Mouse (Mus musculus): ENCODE results near the gene Vmn2r114. TPM values are rescaled to one million over a fixed set of nuclear protein-coding genes. Genes with fewer than 3 reads are reported as not detected.
"Not testable (repeated sequence)": the region's sequence is repeated elsewhere in the genome, so short reads cannot be mapped to it uniquely, and the experiment has no call there.

Vmn2r114 gene
- polyA plus RNA-seq (2015; fragmentation: Nextera tagmentation; extraction: Ambion mirVana), result not detected in 2 replicates

DNA sequence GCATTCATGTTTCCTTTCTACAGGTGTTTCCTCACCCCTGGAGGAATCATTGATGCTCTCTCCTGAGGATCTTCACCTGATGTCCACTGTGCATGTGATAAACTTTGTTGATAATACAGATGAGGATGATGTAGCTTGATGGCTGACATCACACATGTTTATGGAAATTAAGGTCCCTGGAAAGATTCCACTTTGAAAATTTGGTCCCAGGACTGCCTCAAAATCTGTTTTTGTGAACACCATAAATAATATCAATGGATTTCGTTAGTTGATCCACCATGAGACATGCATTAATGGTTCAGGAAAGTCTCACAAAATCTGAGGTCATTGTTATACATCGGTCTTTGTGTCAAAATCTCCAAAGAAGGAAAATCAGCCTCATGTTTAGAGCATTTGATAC, at the start of gene Vmn2r114:
TSS of gene Vmn2r114 (minus strand) at position 101 of the 400 bp plus-strand sequence.
- not testable (repeated sequence) for H3K27me3 ChIP-seq (ENCODE audit: insufficient read depth, low read length); H3K4me3 ChIP-seq (ENCODE audit: low read depth, low read length); DNase-seq; H3K4me2 ChIP-seq (ENCODE audit: low read depth, low read length); H3K9ac ChIP-seq (replicated peaks); H3K27ac ChIP-seq (ENCODE audit: low read depth); H3K9me3 ChIP-seq (ENCODE audit: low read length); H3K4me1 ChIP-seq (ENCODE audit: insufficient read depth); ATAC-seq; H3K36me3 ChIP-seq (replicated peaks; ENCODE audit: insufficient read depth, low read length)
- 57% methylated on average over 2 of the region's 2 CpGs for WGBS (ENCODE audit: insufficient replicate concordance)

DNA sequence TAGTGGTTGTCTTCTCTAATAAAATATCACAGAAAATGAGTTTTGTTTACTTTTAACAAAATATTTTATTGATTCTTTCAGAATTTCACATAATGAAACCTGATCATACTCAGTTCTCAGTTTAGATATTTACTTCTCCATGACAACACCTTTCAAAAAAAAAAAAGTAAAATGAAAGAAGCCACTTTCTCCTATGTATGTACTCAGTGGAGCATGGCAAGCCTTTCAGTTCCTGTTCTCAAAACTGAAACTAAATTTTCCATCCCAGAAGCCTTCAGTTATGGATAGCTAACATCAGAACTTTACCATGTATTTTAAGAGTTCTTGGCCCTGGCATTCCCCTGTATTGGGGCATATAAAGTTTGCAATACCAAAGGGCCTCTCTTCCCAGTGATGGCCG, 39.3 kb upstream of the Vmn2r114 start:
- Histone ChIP-seq H3K27ac (ENCODE audit: low read depth) (no peak overlapping the region), H3K9me3 (ENCODE audit: low read length) (no peaks in the 10 kb centered on the region), H3K4me3 (ENCODE audit: low read depth, low read length) (no peak overlapping the region), H3K36me3 (replicated peaks; ENCODE audit: insufficient read depth, low read length) (no peaks in the 10 kb centered on the region), H3K9ac (replicated peaks) (no peak overlapping the region), H3K27me3 (ENCODE audit: insufficient read depth, low read length) (no peaks in the 10 kb centered on the region), H3K4me2 (ENCODE audit: low read depth, low read length) (no peak overlapping the region), H3K4me1 (ENCODE audit: insufficient read depth) (no peaks in the 10 kb centered on the region)
- no peak for DNase-seq
- WGBS (ENCODE audit: insufficient replicate concordance), result 89% methylated on average over 1 of the region's 1 CpGs
- ATAC-seq, result no peak
- TF ChIP-seq EP300 (IDR thresholded peaks at IDR 0.05; ENCODE audit: low read depth), result no peak
- no peak for TF ChIP-seq CTCF (IDR thresholded peaks at IDR 0.05; ENCODE audit: low read depth)

DNA sequence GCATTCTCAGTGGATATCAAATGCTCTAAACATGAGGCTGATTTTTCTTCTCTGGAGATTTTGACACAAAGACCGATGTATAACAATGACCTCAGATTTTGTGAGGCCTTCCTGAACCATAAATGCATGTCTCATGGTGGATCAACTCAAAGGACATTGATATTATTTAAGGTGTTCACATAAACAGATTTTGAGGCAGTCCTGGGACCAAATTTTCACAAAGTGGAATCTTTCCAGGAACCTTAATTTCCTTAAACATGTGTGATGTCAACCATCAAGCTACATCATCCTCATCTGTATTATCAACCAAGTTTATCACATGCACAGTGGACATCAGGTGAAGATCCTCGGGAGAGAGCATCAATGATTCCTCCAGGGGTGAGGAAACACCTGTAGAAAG, 31.1 kb upstream of the Vmn2r114 start, which contains the start of gene Vmn2r115:
TSS of gene Vmn2r115 (plus strand) at position 301 of the 400 bp plus-strand sequence.
- WGBS (ENCODE audit: insufficient replicate concordance), result 35% methylated on average over 2 of the region's 2 CpGs
- not testable (repeated sequence) for H3K4me2 ChIP-seq (ENCODE audit: low read depth, low read length); DNase-seq; H3K36me3 ChIP-seq (replicated peaks; ENCODE audit: insufficient read depth, low read length); ATAC-seq; H3K4me3 ChIP-seq (ENCODE audit: low read depth, low read length); H3K4me1 ChIP-seq (ENCODE audit: insufficient read depth); H3K27me3 ChIP-seq (ENCODE audit: insufficient read depth, low read length); H3K9me3 ChIP-seq (ENCODE audit: low read length); H3K27ac ChIP-seq (ENCODE audit: low read depth); H3K9ac ChIP-seq (replicated peaks)

DNA sequence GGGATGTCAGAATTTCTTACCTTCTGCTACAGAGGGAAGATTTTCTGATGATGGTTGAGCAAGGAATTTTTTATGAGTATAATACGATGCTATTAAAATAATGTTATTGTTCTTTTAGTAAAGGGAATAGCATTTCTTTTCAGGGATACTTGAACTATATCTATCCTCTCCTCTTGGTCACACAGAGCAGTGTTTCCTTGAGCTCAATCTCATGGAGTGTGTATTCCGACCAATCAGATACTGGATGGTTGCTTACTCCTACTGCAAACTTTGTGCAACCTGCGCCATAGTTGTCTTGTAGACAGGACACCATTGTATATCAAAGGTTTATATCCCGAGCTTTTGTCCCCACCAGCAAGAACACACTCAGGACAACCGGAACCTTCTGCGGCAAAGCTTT, 18.3 kb upstream of the Vmn2r114 start:
- no peak overlapping the region for H3K27ac ChIP-seq (ENCODE audit: low read depth)
- H3K9me3 ChIP-seq (ENCODE audit: low read length), result no peaks in the 10 kb centered on the region
- no peak for ATAC-seq
- H3K4me1 ChIP-seq (ENCODE audit: insufficient read depth), result no peaks in the 10 kb centered on the region
- no peak overlapping the region for H3K4me2 ChIP-seq (ENCODE audit: low read depth, low read length)
- no peaks in the 10 kb centered on the region for H3K27me3 ChIP-seq (ENCODE audit: insufficient read depth, low read length)
- H3K4me3 ChIP-seq (ENCODE audit: low read depth, low read length), result no peak overlapping the region
- H3K9ac ChIP-seq (replicated peaks), result no peak overlapping the region
- TF ChIP-seq EP300 (IDR thresholded peaks at IDR 0.05; ENCODE audit: low read depth), result no peak
- no peak for TF ChIP-seq CTCF (IDR thresholded peaks at IDR 0.05; ENCODE audit: low read depth)
- WGBS (ENCODE audit: insufficient replicate concordance), result 71% methylated on average over 6 of the region's 6 CpGs
- no peaks in the 10 kb centered on the region for H3K36me3 ChIP-seq (replicated peaks; ENCODE audit: insufficient read depth, low read length)
- DNase-seq, result no peak

Other genes starting within 250 kb of the Vmn2r114 start
- 1.4 and 2.0 TPM in 2 replicates for gene Zfp40, start 119.3 kb downstream of the Vmn2r114 start, polyA plus RNA-seq (2015; fragmentation: Nextera tagmentation; extraction: Ambion mirVana)
- not detected in 2 replicates for gene Vmn2r115, start 31.2 kb upstream of the Vmn2r114 start, polyA plus RNA-seq (2015; fragmentation: Nextera tagmentation; extraction: Ambion mirVana)
- not detected in 2 replicates for gene Vmn2r116, start 72.1 kb upstream of the Vmn2r114 start, polyA plus RNA-seq (2015; fragmentation: Nextera tagmentation; extraction: Ambion mirVana)
- not detected in 2 replicates for gene Vmn2r117, start 167.2 kb upstream of the Vmn2r114 start, polyA plus RNA-seq (2015; fragmentation: Nextera tagmentation; extraction: Ambion mirVana)